Mouse (Mus musculus): ENCODE measurements around the gene Cox8a. TPM values are rescaled to one million over a fixed set of nuclear protein-coding genes. Genes with fewer than 3 reads are reported as not detected.
A peak's percentile ranks its signal among the peaks of the same experiment; 100 is the strongest.

Gene Cox8a
- polyA plus RNA-seq (2016; fragmentation: Nextera tagmentation; extraction: Ambion mirVana): 1,294 and 1,907 TPM in 2 replicates

- H3K27ac ChIP-seq: peak within 1 kb of the TSS; percentile 98
- DNase-seq (ENCODE audit: low spot score): peak; percentile 100
- H3K36me3 ChIP-seq: peaks cover 36% of the 10 kb centered on the region
- H3K9me3 ChIP-seq: no peaks in the 10 kb centered on the region
- WGBS: under 1% methylated on average over 50 of the region's 50 CpGs
- peaks cover 32% of the 10 kb centered on the region for H3K4me1 ChIP-seq
- no peaks in the 10 kb centered on the region for H3K27me3 ChIP-seq (ENCODE audit: insufficient read depth, poor library complexity, severe bottlenecking)
- peak within 1 kb of the TSS; percentile 95 for H3K4me3 ChIP-seq
Measured at GRCm38 (mm10) chr19:7217162-7217925, at the start of gene Cox8a. Cox8a (minus strand) TSS chr19:7217616.

DNA sequence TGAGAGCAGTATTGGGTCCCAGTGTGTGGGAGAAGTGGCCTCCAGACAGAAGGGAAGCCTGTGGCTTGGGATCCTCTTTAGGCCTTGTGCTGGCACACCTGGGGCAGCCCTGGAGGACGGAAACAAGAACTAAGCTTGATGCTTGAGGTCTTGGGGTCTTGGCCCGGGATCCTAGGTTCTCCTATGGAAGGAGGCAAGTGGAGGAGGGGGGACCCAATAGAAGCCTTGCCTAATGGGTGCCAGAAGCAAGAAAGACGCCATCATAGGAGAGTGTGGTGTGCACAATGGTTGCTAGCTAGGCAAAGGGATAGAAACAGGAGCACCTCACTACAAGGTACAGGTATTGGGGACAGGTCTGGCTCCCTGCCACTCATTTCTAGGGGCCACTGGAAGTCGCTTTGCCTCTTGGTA, 49.0 kb upstream of the Cox8a start:
- H3K9me3 ChIP-seq: no peaks in the 10 kb centered on the region

DNA sequence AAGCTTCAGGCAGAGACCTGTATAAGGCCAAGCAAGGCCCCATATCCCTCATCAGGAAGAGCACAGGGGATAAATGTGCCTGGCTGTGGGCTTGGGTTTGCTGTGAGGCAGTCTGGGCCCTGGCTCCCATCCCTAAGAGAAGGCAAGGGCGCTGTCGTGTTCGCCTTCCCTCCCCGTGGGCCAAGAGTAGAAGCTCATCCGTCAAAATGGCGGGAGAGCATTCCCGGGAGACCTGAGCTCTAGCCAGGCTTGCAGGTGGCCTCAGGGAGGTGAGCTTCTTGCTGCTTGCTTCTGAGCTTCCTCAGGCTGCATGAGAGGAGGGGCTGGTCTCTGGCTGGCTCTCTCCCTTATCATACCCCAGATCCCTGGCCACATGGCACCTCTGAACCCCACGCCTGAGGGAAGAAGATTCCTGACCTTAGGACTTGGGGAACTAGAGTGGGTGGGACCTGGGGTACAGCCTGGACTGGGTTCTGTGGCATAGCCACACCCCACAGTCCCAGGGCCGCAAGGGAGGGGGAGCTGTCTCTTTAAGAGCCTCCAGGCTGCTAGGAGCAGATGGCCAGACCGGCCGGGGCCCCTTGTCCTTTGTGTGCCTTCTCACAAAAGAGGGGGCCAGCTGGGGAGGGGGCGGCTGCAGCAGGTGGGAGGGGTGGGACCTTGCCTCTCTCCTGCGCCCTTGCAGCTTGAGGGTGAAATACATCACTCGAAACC, 48.2 kb upstream of the Cox8a start:
- DNase-seq (ENCODE audit: low spot score): no peak
- no peaks in the 10 kb centered on the region for H3K9me3 ChIP-seq
- no peaks in the 10 kb centered on the region for H3K27me3 ChIP-seq (ENCODE audit: insufficient read depth, poor library complexity, severe bottlenecking)
- peaks cover 9% of the 10 kb centered on the region for H3K36me3 ChIP-seq
- 20% methylated on average over 14 of the region's 14 CpGs for WGBS
- peak overlapping the region; percentile 97 for H3K27ac ChIP-seq
- H3K4me3 ChIP-seq: peak overlapping the region; percentile 88
- H3K4me1 ChIP-seq: peaks cover 66% of the 10 kb centered on the region

More for the DNA sequence above, 49.0 kb upstream of the Cox8a start:
- no peak for DNase-seq (ENCODE audit: low spot score)
- Histone ChIP-seq H3K4me1 (peaks cover 68% of the 10 kb centered on the region), H3K4me3 (peak overlapping the region; percentile 88), H3K36me3 (peaks cover 17% of the 10 kb centered on the region), H3K27me3 (ENCODE audit: insufficient read depth, poor library complexity, severe bottlenecking) (no peaks in the 10 kb centered on the region), H3K27ac (peak overlapping the region; percentile 97)
- WGBS: 42% methylated on average over 4 of the region's 4 CpGs

- Histone ChIP-seq H3K4me3 (peak overlapping the region; percentile 88), H3K36me3 (peaks cover 3% of the 10 kb centered on the region), H3K27ac (peak overlapping the region; percentile 97), H3K4me1 (peaks cover 59% of the 10 kb centered on the region), H3K9me3 (no peaks in the 10 kb centered on the region), H3K27me3 (ENCODE audit: insufficient read depth, poor library complexity, severe bottlenecking) (no peaks in the 10 kb centered on the region)
- DNase-seq (ENCODE audit: low spot score): no peak
- 23% methylated on average over 6 of the region's 6 CpGs for WGBS
Measured at GRCm38 (mm10) chr19:7264766-7265331, 47.4 kb upstream of the Cox8a start.

DNA sequence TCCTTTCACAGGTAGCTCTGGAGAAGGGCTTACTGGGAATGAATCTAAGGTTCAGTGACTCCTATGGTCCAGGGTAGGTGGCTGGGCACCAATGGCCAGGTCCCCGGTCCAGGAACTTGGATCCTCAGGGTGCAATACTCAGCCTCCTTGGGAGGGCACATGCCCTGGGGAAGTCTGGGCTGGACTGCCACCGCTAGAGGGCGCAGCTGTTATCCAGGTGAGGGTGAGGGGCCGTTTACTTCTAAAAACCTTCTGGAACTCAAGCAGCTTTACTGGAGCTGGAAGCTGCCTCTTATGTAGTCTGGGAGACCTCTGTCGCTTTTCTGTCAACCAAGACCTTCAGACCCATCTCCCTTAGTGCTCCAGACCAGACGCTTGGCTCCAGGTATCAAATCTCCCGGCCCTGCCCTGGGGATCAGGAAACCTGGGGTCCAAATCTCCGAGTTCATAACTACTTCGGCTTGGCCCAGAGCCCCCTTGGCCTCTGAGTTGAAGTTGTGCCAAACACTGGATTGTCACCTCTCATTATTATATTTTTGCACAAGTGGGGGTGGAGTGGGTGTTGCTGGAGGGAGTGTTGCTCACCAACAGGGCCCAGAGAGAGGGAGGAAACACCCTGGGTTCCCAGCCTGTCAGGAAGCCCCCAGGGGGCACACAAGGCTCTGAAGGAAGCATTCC, 46.8 kb upstream of the Cox8a start:
- H3K27ac ChIP-seq: peak overlapping the region; percentile 97
- H3K36me3 ChIP-seq: no peaks in the 10 kb centered on the region
- peak overlapping the region; percentile 88; the same call in 1 of the 2 replicates for H3K4me3 ChIP-seq
- 20% methylated on average over 9 of the region's 9 CpGs for WGBS
- DNase-seq (ENCODE audit: low spot score): peak; percentile 91
- no peaks in the 10 kb centered on the region for H3K9me3 ChIP-seq
- H3K27me3 ChIP-seq (ENCODE audit: insufficient read depth, poor library complexity, severe bottlenecking): no peaks in the 10 kb centered on the region
- H3K4me1 ChIP-seq: peaks cover 53% of the 10 kb centered on the region

- Histone ChIP-seq H3K4me3 (no peak overlapping the region), H3K9me3 (no peaks in the 10 kb centered on the region), H3K27me3 (ENCODE audit: insufficient read depth, poor library complexity, severe bottlenecking) (no peaks in the 10 kb centered on the region), H3K36me3 (no peaks in the 10 kb centered on the region), H3K27ac (no peak overlapping the region), H3K4me1 (peaks cover 37% of the 10 kb centered on the region)
- DNase-seq (ENCODE audit: low spot score): no peak
- 91% methylated on average over 1 of the region's 1 CpGs for WGBS
Measured at GRCm38 (mm10) chr19:7262592-7262991, 45.2 kb upstream of the Cox8a start.

DNA sequence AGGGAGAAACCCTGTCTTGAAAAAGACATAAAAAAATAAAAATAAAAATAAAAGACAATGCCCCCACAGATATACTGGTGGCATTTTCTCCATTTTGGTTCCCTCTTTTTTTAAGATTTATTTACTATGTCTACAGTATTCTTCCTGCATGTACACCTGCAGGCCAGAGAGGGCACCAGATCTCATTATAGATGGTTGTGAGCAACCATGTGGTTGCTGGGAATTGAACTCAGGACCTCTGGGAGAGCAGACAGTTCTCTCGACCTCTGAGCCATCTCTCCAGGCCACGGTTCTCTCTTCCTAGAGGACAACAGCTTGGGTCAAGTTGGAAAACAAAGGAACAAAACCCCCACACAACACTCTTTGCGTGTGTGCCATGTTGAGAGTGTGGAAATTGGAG, 44.5 kb upstream of the Cox8a start:
- DNase-seq (ENCODE audit: low spot score): no peak
- Histone ChIP-seq H3K27me3 (ENCODE audit: insufficient read depth, poor library complexity, severe bottlenecking) (no peaks in the 10 kb centered on the region), H3K27ac (no peak overlapping the region), H3K9me3 (no peaks in the 10 kb centered on the region), H3K4me1 (peaks cover 30% of the 10 kb centered on the region), H3K4me3 (no peak overlapping the region), H3K36me3 (no peaks in the 10 kb centered on the region)
- WGBS: 90% methylated on average over 3 of the region's 3 CpGs

DNA sequence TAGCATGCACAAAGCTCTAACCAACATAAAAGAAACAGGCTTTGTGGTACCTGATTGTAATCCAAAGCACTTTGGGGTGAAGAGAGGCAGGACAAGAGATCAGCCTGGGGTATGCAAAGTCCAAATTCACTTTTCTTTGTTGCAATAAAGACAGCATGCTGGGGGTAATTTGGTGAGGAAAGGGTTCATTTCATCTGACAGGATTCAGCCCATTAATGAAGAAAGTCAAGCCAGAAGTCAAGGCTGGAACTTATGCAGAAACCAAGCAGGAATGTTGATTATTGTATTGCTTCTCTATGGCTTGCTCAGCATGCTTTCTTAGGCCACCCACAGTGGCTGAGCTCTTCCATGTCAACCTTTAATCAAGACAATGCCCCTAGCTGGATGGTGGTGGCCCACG, 44.1 kb upstream of the Cox8a start:
- no peak overlapping the region for H3K4me3 ChIP-seq
- peaks cover 25% of the 10 kb centered on the region for H3K4me1 ChIP-seq
- H3K27ac ChIP-seq: no peak overlapping the region
- H3K27me3 ChIP-seq (ENCODE audit: insufficient read depth, poor library complexity, severe bottlenecking): no peaks in the 10 kb centered on the region
- no peaks in the 10 kb centered on the region for H3K9me3 ChIP-seq
- WGBS: 92% methylated on average over 1 of the region's 1 CpGs
- no peak for DNase-seq (ENCODE audit: low spot score)
- no peaks in the 10 kb centered on the region for H3K36me3 ChIP-seq

- H3K27me3 ChIP-seq (ENCODE audit: insufficient read depth, poor library complexity, severe bottlenecking): no peaks in the 10 kb centered on the region; the same call in 1 of the 2 replicates
- no peak overlapping the region for H3K4me3 ChIP-seq
- no peak overlapping the region for H3K27ac ChIP-seq
- no peak for DNase-seq (ENCODE audit: low spot score)
- no peaks in the 10 kb centered on the region for H3K9me3 ChIP-seq
- no peaks in the 10 kb centered on the region for H3K36me3 ChIP-seq
- H3K4me1 ChIP-seq: no peaks in the 10 kb centered on the region
- WGBS: 71% methylated on average over 5 of the region's 5 CpGs
Measured at GRCm38 (mm10) chr19:7257881-7258280, 40.5 kb upstream of the Cox8a start.

DNA sequence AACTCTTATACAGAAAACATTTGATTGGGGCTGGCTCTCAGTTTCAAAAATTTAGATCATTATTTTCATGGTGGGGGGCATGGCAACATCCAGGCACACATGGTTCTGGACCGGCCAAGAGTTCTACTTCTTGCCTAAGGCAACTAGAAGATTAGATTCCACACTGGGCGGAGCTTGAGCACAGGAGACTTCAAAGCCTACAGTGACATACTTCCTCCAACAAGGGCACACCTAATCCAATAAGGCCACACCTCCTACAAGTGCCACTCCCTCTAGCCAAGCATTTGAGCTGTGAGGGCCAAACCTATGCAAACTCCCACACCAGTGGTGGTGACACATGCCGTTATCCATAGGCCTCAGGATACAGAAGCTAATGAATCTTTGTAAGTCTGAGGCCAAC, 28.6 kb upstream of the Cox8a start:
- H3K4me3 ChIP-seq: no peak overlapping the region

GRCm38 (mm10) chr19:7240782-7241690, 23.6 kb upstream of the Cox8a start, which contains the start of gene Naa40:
Naa40 (minus strand) TSS chr19:7241183.
- Histone ChIP-seq H3K27me3 (ENCODE audit: insufficient read depth, poor library complexity, severe bottlenecking) (no peaks in the 10 kb centered on the region; the same call in 1 of the 2 replicates), H3K27ac (peak within 1 kb of the TSS; percentile 94), H3K4me3 (peak within 1 kb of the TSS; percentile 80), H3K36me3 (peaks cover 30% of the 10 kb centered on the region), H3K9me3 (no peaks in the 10 kb centered on the region), H3K4me1 (peaks cover 25% of the 10 kb centered on the region)
- WGBS: under 1% methylated on average over 80 of the region's 80 CpGs
- DNase-seq (ENCODE audit: low spot score): peak; percentile 95

More for the DNA sequence above, 28.6 kb upstream of the Cox8a start:
- Histone ChIP-seq H3K27ac (no peak overlapping the region), H3K4me1 (peaks cover 5% of the 10 kb centered on the region), H3K27me3 (ENCODE audit: insufficient read depth, poor library complexity, severe bottlenecking) (no peaks in the 10 kb centered on the region; the same call in 1 of the 2 replicates), H3K9me3 (no peaks in the 10 kb centered on the region), H3K36me3 (no peaks in the 10 kb centered on the region)
- no peak for DNase-seq (ENCODE audit: low spot score)
- WGBS: 66% methylated on average over 3 of the region's 3 CpGs

DNA sequence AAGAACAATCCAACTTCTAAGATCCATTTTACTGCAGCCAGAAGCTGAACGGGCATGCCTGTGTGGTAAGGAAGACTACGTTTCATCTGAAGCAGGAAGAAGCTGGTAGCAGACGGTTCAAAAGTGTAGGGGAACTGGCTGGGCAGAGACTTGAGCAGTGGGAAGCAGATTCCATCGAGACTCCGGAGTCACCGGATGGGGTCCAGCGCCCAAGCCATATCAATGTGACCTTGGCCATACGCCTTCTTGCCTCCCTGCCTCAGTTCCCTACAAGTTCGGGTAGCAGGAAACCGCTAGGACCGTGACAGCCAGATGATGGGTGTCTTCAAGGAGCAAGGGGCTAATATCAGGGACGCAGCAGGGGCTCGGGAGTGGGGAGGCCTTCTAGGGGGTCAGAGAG, 22.9 kb upstream of the Cox8a start:
- no peak for DNase-seq (ENCODE audit: low spot score)

More for the DNA sequence above, 22.9 kb upstream of the Cox8a start:
- Histone ChIP-seq H3K4me3 (peak overlapping the region; percentile 80), H3K9me3 (no peaks in the 10 kb centered on the region), H3K27me3 (ENCODE audit: insufficient read depth, poor library complexity, severe bottlenecking) (no peaks in the 10 kb centered on the region; the same call in 1 of the 2 replicates), H3K36me3 (peaks cover 37% of the 10 kb centered on the region), H3K4me1 (peaks cover 25% of the 10 kb centered on the region), H3K27ac (peak overlapping the region; percentile 94)
- WGBS: 3% methylated on average over 13 of the region's 13 CpGs
